Mouse (Mus musculus) forebrain, embryonic 15.5 days (tissue): ENCODE measurements at regions not wholly inside any gene's neighbourhood (a gene's known extent, or its start where the extent isn't known, plus 50 kb on each side); places are given as distances from the start of the nearest gene placed in this dataset.

Source experiments
- ATAC-seq: fragments of 200-750 bp; cut with Nextera tagmentation; replicated peaks from 2 replicates; pipeline ENCODE4 v1.8.0; 2017; ENCODE audit warnings: mild to moderate bottlenecking, moderate TSS enrichment, moderate library complexity
- H3K27ac ChIP-seq: fragments of 300-500 bp; sonication (generic); replicated peaks from 2 replicates; pipeline ENCODE4 v1.5.1; 2015; ENCODE audit warnings: mild to moderate bottlenecking, inconsistent platforms
- H3K27me3 ChIP-seq: fragments of 300-500 bp; sonication (generic); 2 replicates; pipeline ENCODE4 v1.6.1; 2015; ENCODE audit warnings: inconsistent platforms
- H3K36me3 ChIP-seq: fragments of 300-500 bp; sonication (generic); 2 replicates; pipeline ENCODE4 v1.6.1; 2015; ENCODE audit warnings: mild to moderate bottlenecking, inconsistent platforms
- H3K4me1 ChIP-seq: fragments of 300-500 bp; sonication (generic); 2 replicates; pipeline ENCODE4 v1.6.1; 2015; ENCODE audit warnings: inconsistent platforms
- H3K4me2 ChIP-seq: fragments of 300-500 bp; sonication (generic); replicated peaks from 2 replicates; pipeline ENCODE4 v1.6.1; 2015; ENCODE audit warnings: mild to moderate bottlenecking, inconsistent platforms
- H3K4me3 ChIP-seq: fragments of 300-500 bp; sonication (generic); 2 replicates; pipeline ENCODE4 v1.5.1; 2015; ENCODE audit warnings: mild to moderate bottlenecking, inconsistent platforms
- H3K9ac ChIP-seq: fragments of 300-500 bp; sonication (generic); replicated peaks from 2 replicates; pipeline ENCODE4 v1.6.1; 2015; ENCODE audit warnings: mild to moderate bottlenecking, inconsistent platforms
- H3K9me3 ChIP-seq: fragments of 300-500 bp; sonication (generic); 2 replicates; pipeline ENCODE4 v1.6.1; 2016; ENCODE audit warnings: inconsistent platforms
- WGBS: fragments of 180-500 bp; shearing (Covaris S2); methylation state at CpG from one replicate; pipeline ENCODE4 v1.1.7; 2015; ENCODE audit warnings: mixed read lengths; 5-methylcytosine and 5-hydroxymethylcytosine counted together

- no peaks in the 10 kb centered on the region for H3K36me3 ChIP-seq
- no peaks in the 10 kb centered on the region for H3K27me3 ChIP-seq
- H3K4me3 ChIP-seq: no peak overlapping the region
- H3K9ac ChIP-seq: no peak overlapping the region
- H3K4me1 ChIP-seq: no peaks in the 10 kb centered on the region
- WGBS: 43% methylated on average over 4 of the region's 4 CpGs
- H3K4me2 ChIP-seq: no peak overlapping the region
- no peak for ATAC-seq
- no peak overlapping the region for H3K27ac ChIP-seq
- no peaks in the 10 kb centered on the region for H3K9me3 ChIP-seq
These were observed 77.1 kb upstream of the Phactr1 start for GRCm38 (mm10) chr13:42603308-42603707.

GRCm38 (mm10) chr13:42607735-42608134 is 72.7 kb upstream of the Phactr1 start:
- no peaks in the 10 kb centered on the region for H3K4me1 ChIP-seq
- no peaks in the 10 kb centered on the region for H3K9me3 ChIP-seq
- H3K9ac ChIP-seq: no peak overlapping the region
- no peak for ATAC-seq
- H3K27ac ChIP-seq: no peak overlapping the region
- no peak overlapping the region for H3K4me3 ChIP-seq
- H3K4me2 ChIP-seq: no peak overlapping the region
- H3K27me3 ChIP-seq: no peaks in the 10 kb centered on the region
- WGBS: 74% methylated on average over 10 of the region's 10 CpGs
- no peaks in the 10 kb centered on the region for H3K36me3 ChIP-seq

GRCm38 (mm10) chr13:42608963-42609362 is 71.5 kb upstream of the Phactr1 start:
- H3K9me3 ChIP-seq: no peaks in the 10 kb centered on the region

DNA sequence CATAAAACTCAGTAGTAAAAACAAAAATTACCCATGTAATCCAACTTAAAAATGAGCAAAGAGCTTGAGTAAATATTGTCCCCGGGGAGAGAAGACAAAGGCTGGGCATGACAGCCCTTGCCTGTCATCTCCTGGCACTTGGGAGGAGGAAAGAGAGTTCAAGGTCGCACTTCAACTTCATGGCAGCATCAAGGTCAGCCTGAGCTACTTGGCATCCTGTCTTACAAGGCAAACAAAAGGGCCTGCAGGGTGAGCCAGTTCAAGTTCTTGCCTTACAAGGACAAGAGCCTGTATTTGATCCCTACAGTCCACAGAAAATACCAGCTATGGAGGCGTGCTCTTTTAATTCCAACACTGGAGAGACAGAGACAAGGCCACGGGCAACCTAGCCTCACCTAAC is 67.1 kb upstream of the Phactr1 start:
- H3K4me3 ChIP-seq: no peak overlapping the region
- H3K4me2 ChIP-seq: no peak overlapping the region
- no peak overlapping the region for H3K9ac ChIP-seq
- no peak for ATAC-seq
- H3K27ac ChIP-seq: no peak overlapping the region
- 94% methylated on average over 4 of the region's 4 CpGs for WGBS
- no peaks in the 10 kb centered on the region for H3K36me3 ChIP-seq
- H3K4me1 ChIP-seq: no peaks in the 10 kb centered on the region
- H3K27me3 ChIP-seq: no peaks in the 10 kb centered on the region
- no peaks in the 10 kb centered on the region for H3K9me3 ChIP-seq

More at GRCm38 (mm10) chr13:42608963-42609362, 71.5 kb upstream of the Phactr1 start:
- Histone ChIP-seq H3K4me2 (no peak overlapping the region), H3K4me1 (no peaks in the 10 kb centered on the region), H3K27me3 (no peaks in the 10 kb centered on the region), H3K36me3 (no peaks in the 10 kb centered on the region), H3K27ac (no peak overlapping the region), H3K4me3 (no peak overlapping the region), H3K9ac (no peak overlapping the region)
- 20% methylated on average over 4 of the region's 4 CpGs for WGBS
- no peak for ATAC-seq

DNA sequence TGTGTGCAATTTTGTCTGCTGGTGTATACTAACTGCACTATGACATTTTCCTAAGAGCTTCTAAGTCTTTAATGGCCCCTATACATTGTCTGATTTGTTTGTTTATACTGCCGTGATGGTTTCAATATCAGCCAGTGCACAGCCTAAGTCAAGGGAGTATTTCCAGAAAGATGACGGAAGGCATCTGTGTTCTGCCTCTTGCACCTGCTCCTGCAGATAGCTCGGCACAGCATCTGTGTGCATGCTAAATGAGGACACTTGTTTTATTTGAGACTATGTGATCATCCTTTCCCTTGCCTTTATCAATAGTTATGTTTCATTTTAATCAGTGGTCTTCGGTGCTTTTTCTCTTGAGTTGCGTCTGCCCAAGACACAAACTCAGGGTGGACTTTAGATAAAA is 64.6 kb upstream of the Phactr1 start:
- H3K9ac ChIP-seq: no peak overlapping the region
- no peak overlapping the region for H3K4me3 ChIP-seq
- no peaks in the 10 kb centered on the region for H3K36me3 ChIP-seq
- H3K27ac ChIP-seq: no peak overlapping the region
- H3K4me1 ChIP-seq: no peaks in the 10 kb centered on the region
- H3K9me3 ChIP-seq: no peaks in the 10 kb centered on the region
- 79% methylated on average over 5 of the region's 5 CpGs for WGBS
- no peak for ATAC-seq
- no peaks in the 10 kb centered on the region for H3K27me3 ChIP-seq
- H3K4me2 ChIP-seq: no peak overlapping the region

- H3K27me3 ChIP-seq: no peaks in the 10 kb centered on the region
- H3K4me1 ChIP-seq: no peaks in the 10 kb centered on the region
- no peaks in the 10 kb centered on the region for H3K9me3 ChIP-seq
- 91% methylated on average over 6 of the region's 6 CpGs for whole genome bisulfite sequencing
- no peaks in the 10 kb centered on the region for H3K36me3 ChIP-seq
- ATAC-seq: no peak
- H3K9ac ChIP-seq: no peak overlapping the region
- no peak overlapping the region for H3K4me2 ChIP-seq
- no peak overlapping the region for H3K4me3 ChIP-seq
- H3K27ac ChIP-seq: no peak overlapping the region
These were observed 63.2 kb upstream of the Phactr1 start for GRCm38 (mm10) chr13:42617225-42617624.

DNA sequence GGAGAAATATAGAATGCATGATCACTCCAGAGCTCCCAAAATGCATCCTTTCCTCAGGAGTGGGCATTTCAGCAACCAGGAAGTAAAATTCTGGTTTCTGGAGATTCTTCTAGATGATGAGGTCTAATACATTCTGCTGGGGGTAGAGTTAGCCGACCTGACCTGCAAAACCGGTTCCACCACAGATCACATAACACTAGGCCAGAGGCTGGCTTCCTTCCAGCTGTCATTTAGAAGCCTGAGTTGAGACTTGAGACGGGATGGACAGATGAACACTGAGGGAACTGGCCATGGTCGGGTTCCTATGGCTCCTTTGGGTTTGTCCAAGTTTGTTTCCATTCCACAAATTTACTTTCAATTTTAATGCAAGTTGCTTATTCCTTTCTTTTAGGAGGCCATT is 62.6 kb upstream of the Phactr1 start:
- Histone ChIP-seq H3K27me3 (no peaks in the 10 kb centered on the region), H3K27ac (no peak overlapping the region), H3K4me3 (no peak overlapping the region), H3K36me3 (no peaks in the 10 kb centered on the region), H3K9ac (no peak overlapping the region), H3K4me1 (no peaks in the 10 kb centered on the region), H3K4me2 (no peak overlapping the region), H3K9me3 (no peaks in the 10 kb centered on the region)
- no peak for ATAC-seq
- WGBS: 69% methylated on average over 4 of the region's 4 CpGs

DNA sequence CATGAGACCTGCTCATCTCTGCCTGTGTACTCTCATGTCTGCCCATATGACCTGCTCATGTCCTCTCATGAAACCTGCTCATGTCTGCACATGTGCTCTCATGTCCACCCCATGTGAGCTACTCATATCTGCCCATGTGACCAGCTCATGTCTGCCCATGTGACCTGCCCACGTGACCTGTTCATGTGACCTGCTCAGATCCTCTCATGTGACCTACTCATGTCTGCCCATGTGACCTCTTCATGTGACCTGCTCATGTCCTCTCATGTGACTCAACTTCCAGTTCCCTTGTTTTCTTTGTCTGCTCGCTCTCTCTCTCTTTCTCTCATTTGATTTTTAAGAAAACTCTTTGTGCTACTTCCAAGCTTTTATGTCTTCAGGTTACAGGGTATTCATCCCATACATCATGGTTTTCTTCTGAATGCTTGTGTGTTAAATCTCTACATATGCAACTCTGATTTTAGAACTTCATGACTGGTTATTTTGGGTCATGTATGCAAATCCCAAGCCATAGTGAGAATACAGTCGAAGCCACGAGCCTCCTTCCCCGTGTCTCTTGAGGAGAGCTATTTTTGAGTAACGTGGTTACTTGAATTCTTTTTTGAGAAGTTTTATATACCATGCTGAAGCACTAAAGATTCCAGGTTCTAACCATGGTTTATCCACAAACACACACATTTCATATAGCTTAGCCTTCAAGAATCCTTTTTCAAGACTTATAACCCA is 60.7 kb upstream of the Phactr1 start:
- no peak overlapping the region for H3K4me2 ChIP-seq
- H3K27ac ChIP-seq: no peak overlapping the region
- no peak for ATAC-seq
- H3K27me3 ChIP-seq: no peaks in the 10 kb centered on the region
- H3K9me3 ChIP-seq: no peaks in the 10 kb centered on the region
- no peaks in the 10 kb centered on the region for H3K4me1 ChIP-seq
- H3K9ac ChIP-seq: no peak overlapping the region
- WGBS: 94% methylated on average over 6 of the region's 6 CpGs
- no peak overlapping the region for H3K4me3 ChIP-seq
- no peaks in the 10 kb centered on the region for H3K36me3 ChIP-seq

- Histone ChIP-seq H3K4me3 (no peak overlapping the region), H3K4me1 (no peaks in the 10 kb centered on the region), H3K27ac (no peak overlapping the region), H3K4me2 (no peak overlapping the region), H3K27me3 (no peaks in the 10 kb centered on the region), H3K9me3 (no peaks in the 10 kb centered on the region), H3K9ac (no peak overlapping the region), H3K36me3 (no peaks in the 10 kb centered on the region)
- WGBS: 50% methylated on average over 5 of the region's 5 CpGs
- ATAC-seq: no peak
These were observed 56.9 kb upstream of the Phactr1 start for GRCm38 (mm10) chr13:42623491-42623890.
